Mouse (Mus musculus) bone marrow macrophage, adult 2 months (primary cell): ENCODE measurements around the gene Mob3b.

Experiments
- CTCF ChIP-seq: IDR thresholded peaks from 2 replicates; pipeline ENCODE4 v1.5.1; 2012; ENCODE audit warnings: low read depth, mild to moderate bottlenecking, low read length, moderate library complexity
- POLR2A ChIP-seq: IDR thresholded peaks from 2 replicates; pipeline ENCODE4 v1.6.1; 2012; ENCODE audit warnings: mild to moderate bottlenecking, low read depth, low read length, borderline replicate concordance

DNA sequence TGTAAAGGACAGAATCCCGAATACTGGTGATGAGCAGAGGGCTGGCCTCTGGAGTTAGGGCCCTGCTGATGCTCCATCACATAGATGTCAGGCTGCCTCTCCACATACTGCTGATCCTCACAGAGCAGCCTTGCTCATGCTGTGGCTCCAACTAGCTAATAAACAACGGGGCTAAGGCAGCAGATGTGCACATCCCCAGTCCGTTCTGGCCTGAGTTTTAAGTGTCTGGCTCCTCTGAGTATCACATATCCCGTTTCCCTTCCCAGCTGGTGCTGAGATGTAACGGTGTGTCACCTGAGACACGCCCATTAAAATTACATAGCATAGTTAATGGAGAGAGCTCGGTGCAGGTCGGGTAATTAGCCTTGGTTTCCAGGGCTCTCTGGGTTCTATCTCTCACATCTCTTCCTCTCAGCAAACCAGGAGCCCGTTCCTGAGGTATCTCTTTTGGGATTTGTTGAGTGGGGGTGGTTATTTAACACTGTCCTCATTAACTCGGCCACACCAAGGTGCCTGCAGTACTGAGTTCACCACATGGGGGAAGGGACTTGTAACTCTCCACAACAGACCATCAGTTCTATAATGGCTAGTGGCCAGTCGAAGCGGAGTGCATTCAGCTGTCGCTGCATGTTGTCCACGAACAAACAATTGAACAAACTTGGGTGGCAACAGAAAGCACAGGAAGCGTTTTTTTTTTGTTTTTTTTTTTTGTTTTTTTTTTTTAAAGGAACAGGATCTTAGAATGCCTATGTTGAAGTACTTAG, 92.0 kb downstream of the Mob3b start:
- TF ChIP-seq CTCF (no peak), POLR2A (no peak)
